Mouse (Mus musculus): Measurements from ENCODE around the gene Spata2l.

DNA sequence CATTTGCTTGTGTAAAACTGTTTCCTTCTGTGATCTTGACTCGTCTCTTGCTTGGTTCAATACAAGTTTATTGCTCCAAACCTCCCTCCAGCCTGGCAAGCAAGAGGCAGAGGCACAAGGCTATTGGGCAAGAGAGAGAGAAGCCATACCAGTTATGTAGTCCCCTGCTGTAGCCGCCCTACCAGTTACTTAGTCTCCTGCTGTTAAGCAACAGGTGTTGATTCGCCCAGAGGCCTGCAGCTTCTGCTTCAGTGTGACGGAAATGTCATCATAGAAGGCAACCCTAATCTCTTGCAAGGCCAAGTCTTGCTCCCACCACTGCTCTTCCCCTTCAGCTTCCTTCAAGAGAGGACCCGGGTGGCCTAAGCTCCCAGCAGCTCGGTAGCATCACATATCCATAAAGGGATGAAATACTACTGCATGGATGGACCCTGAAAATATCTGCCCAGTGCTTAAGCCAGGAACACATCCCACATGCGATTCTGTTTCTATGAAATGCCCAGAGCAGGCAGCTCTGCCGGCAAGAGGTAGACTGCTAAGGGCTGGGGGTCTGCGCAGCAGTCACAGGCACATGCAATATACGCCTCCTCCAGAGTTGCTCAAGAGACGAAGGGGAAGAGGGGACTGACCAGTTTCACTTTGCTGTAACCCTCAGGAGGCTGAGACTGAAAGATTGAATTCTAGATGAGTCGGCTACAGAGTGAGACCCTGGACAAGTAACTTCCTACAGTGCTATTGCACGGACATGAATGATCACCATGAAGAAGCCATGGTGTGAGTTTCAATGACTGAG lies 44.5 kb upstream of the Spata2l start:
- TF ChIP-seq CTCF (IDR thresholded peaks at IDR 0.05; ENCODE audit: insufficient read depth, low read length), result no peak
- no peak for TF ChIP-seq POLR2A (IDR thresholded peaks at IDR 0.05; ENCODE audit: borderline replicate concordance, extremely low read depth, low read depth, low read length)
